Mouse (Mus musculus): Measurements from ENCODE around the gene Stt3b.

DNA sequence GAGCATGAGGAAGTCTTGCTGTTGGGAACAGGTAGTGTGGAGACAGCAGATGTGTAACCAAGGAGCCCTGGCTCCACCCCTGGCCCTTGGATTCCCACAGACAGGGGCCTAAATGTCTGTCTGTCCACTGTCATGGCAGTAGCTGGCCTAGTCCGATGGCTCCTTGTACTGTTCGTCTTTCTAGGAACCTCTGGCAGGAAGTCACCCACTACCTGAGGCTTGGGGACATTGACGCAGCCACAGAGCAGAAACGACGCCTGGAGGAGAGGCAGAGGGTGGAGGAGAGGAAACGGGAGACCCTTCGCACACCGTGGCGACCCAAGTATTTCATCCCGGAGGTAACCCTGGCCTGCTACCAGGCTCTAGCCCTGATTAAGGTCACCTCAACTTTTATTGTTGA, 80.5 kb downstream of the Stt3b start:
- TF ChIP-seq CTCF (IDR thresholded peaks at IDR 0.05; ENCODE audit: control insufficient read depth, insufficient read depth, insufficient replicate concordance, low read depth, low read length) (no peak), POLR2A (IDR thresholded peaks at IDR 0.05; ENCODE audit: control insufficient read depth, low read depth, low read length) (no peak)
